Mouse (Mus musculus) heart, adult 2 months (tissue): ENCODE results near the gene Cubn. TPM values are rescaled to one million over a fixed set of nuclear protein-coding genes. Genes with fewer than 3 reads are reported as not detected.

ENCODE experiments used
- DNase-seq, 2 experiments: peaks; one replicate each; pipeline ENCODE4 v3.0.0; 2021
- H3K27ac ChIP-seq: fragments of 200-600 bp; 2 replicates; pipeline ENCODE4 v1.8.1; 2022
- H3K27me3 ChIP-seq: fragments of 200-500 bp; 2 replicates; pipeline ENCODE4 v1.6.1; 2012; ENCODE audit warnings: mild to moderate bottlenecking, low read length, inconsistent platforms, mixed read lengths; ENCODE audit not compliant: control insufficient read depth, insufficient read depth
- H3K36me3 ChIP-seq: fragments of 200-500 bp; 2 replicates; pipeline ENCODE4 v1.6.1; 2012; ENCODE audit warnings: low read length, inconsistent platforms; ENCODE audit not compliant: control insufficient read depth, insufficient read depth
- H3K4me1 ChIP-seq: fragments of 200-500 bp; 2 replicates; pipeline ENCODE4 v1.6.1; 2011; ENCODE audit warnings: low read length; ENCODE audit not compliant: control insufficient read depth, insufficient read depth
- H3K4me3 ChIP-seq: fragments of 200-600 bp; 2 replicates; pipeline ENCODE4 v1.8.1; 2022
- H3K79me2 ChIP-seq: fragments of 200-500 bp; replicated peaks from 2 replicates; pipeline ENCODE4 v1.6.1; 2012; ENCODE audit warnings: mild to moderate bottlenecking, inconsistent platforms, low read length, moderate library complexity, mixed read lengths; ENCODE audit not compliant: control insufficient read depth, insufficient read depth
- H3K9ac ChIP-seq: fragments of 200-500 bp; 2 replicates; pipeline ENCODE4 v1.6.1; 2012; ENCODE audit warnings: low read depth, mild to moderate bottlenecking, control low read depth, inconsistent platforms, low read length, mixed read lengths
- CTCF ChIP-seq: fragments of 200-600 bp; IDR thresholded peaks from 2 replicates; pipeline ENCODE4 v1.8.1; 2022; ENCODE audit warnings: antibody characterized with exemption, mild to moderate bottlenecking, moderate library complexity
- EP300 ChIP-seq: fragments of 200-500 bp; IDR thresholded peaks from 2 replicates; pipeline ENCODE4 v1.6.1; 2011; ENCODE audit warnings: low read depth, low read length, control low read depth; ENCODE audit not compliant: insufficient read depth
- POLR2A ChIP-seq: fragments of 200-500 bp; IDR thresholded peaks from 2 replicates; pipeline ENCODE4 v1.6.1; 2011; ENCODE audit warnings: mild to moderate bottlenecking, low read depth, low read length, control low read depth; ENCODE audit not compliant: insufficient read depth
- whole genome bisulfite sequencing: fragments of 180-500 bp; shearing (Covaris S2); methylation state at CpG from one replicate; pipeline ENCODE4 v1.1.7; 2018; 5-methylcytosine and 5-hydroxymethylcytosine counted together
- intact Hi-C: fragments of 180-260 bp; cut with DNase I; formaldehyde crosslinking; loops from one replicate; pipeline ENCODE4 v1.15.1; 2025
- polyA plus RNA-seq: library from polyadenylated mRNA; depleted of rRNA; stranded (reverse); fragments of >200 nt; gene quantifications from 2 replicates; pipeline ENCODE4 v1.2.3, GENCODE M21; 2012; rRNA removed
- total RNA-seq, 2 experiments: library from RNA; stranded (reverse); gene quantifications; 2 replicates each; pipeline ENCODE4 v1.2.3; 2021

The Cubn gene
- total and polyA plus RNA-seq, 3 experiments = 0.27 to 1.1 (median 0.81) TPM

GRCm38 (mm10) chr2:13234796-13235195, 256.8 kb downstream of the Cubn start:
- H3K36me3 ChIP-seq = peaks cover 2% of the 10 kb centered on the region; the same call in 1 of the 2 replicates
- no peaks in the 10 kb centered on the region for H3K79me2 ChIP-seq
- H3K4me1 ChIP-seq = peaks cover 2% of the 10 kb centered on the region; the same call in 1 of the 2 replicates
- H3K27ac ChIP-seq = no peak overlapping the region
- H3K27me3 ChIP-seq = no peaks in the 10 kb centered on the region
- WGBS = 92% methylated on average over 10 of the region's 10 CpGs
- TF ChIP-seq EP300 (no peak), POLR2A (no peak), CTCF (no peak)
- DNase-seq = no peak
- intact Hi-C loops = loop anchor here (5.0 kb wide), 2 partner anchors 527 to 777 kb away; no protein-coding TSS in a partner anchor
- no peak overlapping the region for H3K4me3 ChIP-seq
- H3K9ac ChIP-seq = no peak overlapping the region

- intact Hi-C loops = no loop called here
Measured at GRCm38 (mm10) chr2:13233902-13234301, 257.7 kb downstream of the Cubn start.

GRCm38 (mm10) chr2:13233254-13233835, 258.3 kb downstream of the Cubn start:
- WGBS = 65% methylated on average over 12 of the region's 12 CpGs
- no peak for TF ChIP-seq POLR2A
- no peak for TF ChIP-seq CTCF
- TF ChIP-seq EP300 = no peak
- intact Hi-C loops = no loop called here

More at GRCm38 (mm10) chr2:13233902-13234301, 257.7 kb downstream of the Cubn start:
- Histone ChIP-seq H3K4me1 (peaks cover 2% of the 10 kb centered on the region; the same call in 1 of the 2 replicates), H3K27me3 (no peaks in the 10 kb centered on the region), H3K4me3 (no peak overlapping the region), H3K79me2 (no peaks in the 10 kb centered on the region), H3K36me3 (peaks cover 2% of the 10 kb centered on the region; the same call in 1 of the 2 replicates), H3K9ac (no peak overlapping the region), H3K27ac (no peak overlapping the region)
- 71% methylated on average over 7 of the region's 7 CpGs for WGBS
- DNase-seq = no peak
- no peak for TF ChIP-seq CTCF
- TF ChIP-seq EP300 = no peak
- no peak for TF ChIP-seq POLR2A

GRCm38 (mm10) chr2:13232305-13232704, 259.3 kb downstream of the Cubn start:
- no peak for DNase-seq
- Histone ChIP-seq H3K9ac (no peak overlapping the region), H3K4me3 (no peak overlapping the region), H3K4me1 (peaks cover 4% of the 10 kb centered on the region; the same call in 1 of the 2 replicates), H3K79me2 (no peaks in the 10 kb centered on the region), H3K36me3 (peaks cover 2% of the 10 kb centered on the region), H3K27ac (no peak overlapping the region), H3K27me3 (no peaks in the 10 kb centered on the region)
- TF ChIP-seq POLR2A (no peak), EP300 (no peak), CTCF (no peak)
- 94% methylated on average over 6 of the region's 6 CpGs for WGBS
- intact Hi-C loops = no loop called here

More at GRCm38 (mm10) chr2:13233254-13233835, 258.3 kb downstream of the Cubn start:
- H3K79me2 ChIP-seq = no peaks in the 10 kb centered on the region
- H3K36me3 ChIP-seq = peaks cover 2% of the 10 kb centered on the region; the same call in 1 of the 2 replicates
- H3K4me3 ChIP-seq = no peak overlapping the region
- H3K9ac ChIP-seq = no peak overlapping the region
- no peaks in the 10 kb centered on the region for H3K27me3 ChIP-seq
- peaks cover 2% of the 10 kb centered on the region; the same call in 1 of the 2 replicates for H3K4me1 ChIP-seq
- no peak overlapping the region for H3K27ac ChIP-seq
- no peak for DNase-seq

GRCm38 (mm10) chr2:13229686-13230085, 261.9 kb downstream of the Cubn start:
- TF ChIP-seq EP300 = no peak
- TF ChIP-seq POLR2A = no peak
- Histone ChIP-seq H3K79me2 (no peaks in the 10 kb centered on the region), H3K9ac (no peak overlapping the region), H3K36me3 (peaks cover 7% of the 10 kb centered on the region), H3K27ac (no peak overlapping the region), H3K4me3 (no peak overlapping the region), H3K4me1 (peaks cover 3% of the 10 kb centered on the region; the same call in 1 of the 2 replicates), H3K27me3 (no peaks in the 10 kb centered on the region)
- intact Hi-C loops = no loop called here
- no peak for DNase-seq
- WGBS = 70% methylated on average over 3 of the region's 3 CpGs

Other genes with a start within 250 kb of the Cubn start
- 10 to 100 TPM; 39.9 to 47.1 TPM for gene Rsu1, start 220.4 kb downstream of the Cubn start, total RNA-seq
- gene Rsu1, start 220.4 kb downstream of the Cubn start, polyA plus RNA-seq = 51.7 and 91.3 TPM in 2 replicates
- gene Trdmt1, start 52.9 kb upstream of the Cubn start, total RNA-seq = 1 to 10 TPM; 5.2 to 7.0 TPM
- 3.3 and 7.8 TPM in 2 replicates for gene Trdmt1, start 52.9 kb upstream of the Cubn start, polyA plus RNA-seq
- gene Vim, start 82.1 kb upstream of the Cubn start, total RNA-seq = 100 to 1,000 TPM; 264 to 265 TPM
- 408 and 528 TPM in 2 replicates for gene Vim, start 82.1 kb upstream of the Cubn start, polyA plus RNA-seq